Mouse (Mus musculus) brain, embryonic 14.5 days (tissue): ENCODE data around the gene Adgb.

ENCODE experiments used
- CTCF ChIP-seq: fragments of 200-500 bp; IDR thresholded peaks from 2 replicates; pipeline ENCODE4 v1.5.1; 2012; ENCODE audit warnings: inconsistent platforms, mild to moderate bottlenecking, moderate library complexity, borderline replicate concordance; ENCODE audit not compliant: insufficient read depth, insufficient read length; ENCODE audit errors: extremely low read depth
- POLR2A ChIP-seq: fragments of 200-500 bp; IDR thresholded peaks from 2 replicates; pipeline ENCODE4 v1.6.1; 2012; ENCODE audit warnings: mild to moderate bottlenecking, inconsistent platforms, borderline replicate concordance; ENCODE audit not compliant: poor library complexity, insufficient read depth, insufficient read length, severe bottlenecking; ENCODE audit errors: extremely low read depth

DNA sequence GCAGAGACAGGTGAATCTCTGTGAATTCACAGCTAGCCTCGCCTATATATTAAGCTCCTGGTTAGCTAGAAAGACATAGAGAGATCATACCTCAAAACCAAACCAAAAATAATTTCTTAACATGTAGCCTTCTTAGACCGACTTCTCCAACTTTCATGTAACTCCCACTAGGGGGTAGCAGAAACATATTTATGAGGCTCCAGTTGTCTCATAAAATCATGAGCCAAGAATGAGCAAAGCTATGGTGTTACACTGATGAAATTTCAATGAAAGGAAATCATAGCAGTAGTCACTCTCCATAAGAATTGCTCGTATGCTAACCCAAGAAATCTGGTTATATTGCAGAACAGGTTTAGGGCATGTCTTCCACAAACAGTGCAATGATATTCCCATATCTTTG, 64.0 kb downstream of the Adgb start:
- peak; percentile 28; the same call in 1 of the 2 replicates for TF ChIP-seq CTCF
- no peak for TF ChIP-seq POLR2A
